Mouse (Mus musculus) ES-E14 (cell line): ENCODE measurements at regions not wholly inside any gene's neighbourhood (a gene's known extent, or its start where the extent isn't known, plus 50 kb on each side); places are given as distances from the start of the nearest gene placed in this dataset.

Source experiments
- DNase-seq: peaks from one replicate; pipeline ENCODE4 v3.0.0-alpha.2; 2013; ENCODE audit warnings: low read depth, low spot score
- H3K27ac ChIP-seq: 2 replicates; pipeline ENCODE4 v1.5.1; 2012; ENCODE audit warnings: low read depth, mild to moderate bottlenecking, low read length, moderate library complexity, mixed read lengths; ENCODE audit not compliant: poor library complexity, insufficient read depth, severe bottlenecking
- H3K36me3 ChIP-seq: 2 replicates; pipeline ENCODE4 v1.6.1; 2012; ENCODE audit warnings: mild to moderate bottlenecking, low read length, moderate library complexity, mixed read lengths; ENCODE audit not compliant: control insufficient read depth, poor library complexity, insufficient read depth, severe bottlenecking
- H3K4me1 ChIP-seq, 2 experiments: fragments of 150-350 bp in 1 of 2; sonication (generic) in 1 of 2; 2 replicates each; pipeline ENCODE4 v1.6.1; 2012; ENCODE audit warnings: low read length in 2 of 2, mild to moderate bottlenecking in 1 of 2, mixed read lengths in 1 of 2; ENCODE audit not compliant: control insufficient read depth in 2 of 2, insufficient read depth in 2 of 2, poor library complexity in 1 of 2
- H3K4me3 ChIP-seq, 2 experiments: fragments of 150-350 bp in 1 of 2; sonication (generic) in 1 of 2; 2 replicates each; pipeline ENCODE4 v1.5.1; 2012; ENCODE audit warnings: low read length in 2 of 2, low read depth in 1 of 2, mild to moderate bottlenecking in 1 of 2, mixed read lengths in 1 of 2; ENCODE audit not compliant: insufficient read depth in 1 of 2, poor library complexity in 1 of 2, severe bottlenecking in 1 of 2
- H3K9ac ChIP-seq: 2 replicates; pipeline ENCODE4 v1.6.1; 2012; ENCODE audit warnings: low read depth, mild to moderate bottlenecking, low read length, mixed read lengths; ENCODE audit not compliant: poor library complexity, insufficient read depth, severe bottlenecking
- H3K9me3 ChIP-seq: fragments of 150-350 bp; sonication (generic); 2 replicates; pipeline ENCODE4 v1.6.1; 2012; ENCODE audit warnings: low read depth, mild to moderate bottlenecking, low read length; ENCODE audit not compliant: control insufficient read depth, insufficient read depth
- CHD2 ChIP-seq: IDR thresholded peaks from 2 replicates; pipeline ENCODE4 v1.6.1; 2014; ENCODE audit warnings: mild to moderate bottlenecking, low read depth, low read length, inconsistent platforms
- HCFC1 ChIP-seq: IDR thresholded peaks from 2 replicates; pipeline ENCODE4 v1.6.1; 2012; ENCODE audit warnings: low read length, inconsistent platforms, borderline replicate concordance; ENCODE audit not compliant: insufficient read depth
- MAFK ChIP-seq: IDR thresholded peaks from 2 replicates; pipeline ENCODE4 v1.6.1; 2014; ENCODE audit warnings: mild to moderate bottlenecking, low read depth, low read length, inconsistent platforms; ENCODE audit not compliant: insufficient read depth
- ZC3H11A ChIP-seq: IDR thresholded peaks from 2 replicates; pipeline ENCODE4 v1.6.1; 2012; ENCODE audit warnings: low read depth, mild to moderate bottlenecking, inconsistent platforms, low read length, borderline replicate concordance
- ZNF384 ChIP-seq: IDR thresholded peaks from 2 replicates; pipeline ENCODE4 v1.6.1; 2012; ENCODE audit warnings: low read depth, low read length, inconsistent platforms
- in situ Hi-C, 2 experiments: fragments of 600-800 bp; cut with MboI; formaldehyde crosslinking; loops; one replicate each; pipeline ENCODE4 v1.15.1; 2025; ENCODE audit warnings: low sequenced_read_pairs in 2 of 2, inconsistent platforms in 1 of 2; ENCODE audit not compliant: unreplicated experiment in 2 of 2

GRCm38 (mm10) chr3:37844731-37845312 is 120.5 kb upstream of the Gm5148 start:
- H3K36me3 ChIP-seq: no peaks in the 10 kb centered on the region
- no peak for TF ChIP-seq CHD2
- TF ChIP-seq ZNF384: no peak
- H3K9me3 ChIP-seq: no peaks in the 10 kb centered on the region
- DNase-seq: no peak
- no peak overlapping the region for H3K27ac ChIP-seq
- H3K4me3 ChIP-seq: no peak overlapping the region
- H3K4me1 ChIP-seq: no peaks in the 10 kb centered on the region
- in situ Hi-C loops: no loop called here
- H3K9ac ChIP-seq: no peak overlapping the region

- H3K36me3 ChIP-seq: no peaks in the 10 kb centered on the region
- TF ChIP-seq CHD2 (no peak), HCFC1 (no peak), ZNF384 (no peak), MAFK (no peak)
- H3K9ac ChIP-seq: no peak overlapping the region
- no peak overlapping the region for H3K27ac ChIP-seq
- no peaks in the 10 kb centered on the region for H3K9me3 ChIP-seq
- DNase-seq: no peak
- H3K4me3 ChIP-seq: no peak overlapping the region
- H3K4me1 ChIP-seq: no peaks in the 10 kb centered on the region
- in situ Hi-C loops: no loop called here
Measured at GRCm38 (mm10) chr3:37842289-37842688, 118.0 kb upstream of the Gm5148 start.

- Histone ChIP-seq H3K27ac (no peak overlapping the region), H3K4me3 (no peak overlapping the region), H3K9me3 (no peaks in the 10 kb centered on the region), H3K4me1 (no peaks in the 10 kb centered on the region), H3K9ac (no peak overlapping the region), H3K36me3 (no peaks in the 10 kb centered on the region)
- TF ChIP-seq HCFC1 (no peak), MAFK (no peak), CHD2 (no peak), ZC3H11A (no peak)
- in situ Hi-C loops: no loop called here
- no peak for DNase-seq
Measured at GRCm38 (mm10) chr3:37838896-37839295, 114.6 kb upstream of the Gm5148 start.

GRCm38 (mm10) chr3:37836749-37837148 is 112.5 kb upstream of the Gm5148 start:
- Histone ChIP-seq H3K4me1 (no peaks in the 10 kb centered on the region), H3K27ac (no peak overlapping the region), H3K9me3 (no peaks in the 10 kb centered on the region), H3K4me3 (no peak overlapping the region), H3K9ac (no peak overlapping the region), H3K36me3 (no peaks in the 10 kb centered on the region)
- TF ChIP-seq CHD2 (no peak), HCFC1 (no peak), ZC3H11A (no peak), MAFK (no peak), ZNF384 (no peak)
- DNase-seq: no peak
- in situ Hi-C loops: no loop called here

- no peak overlapping the region for H3K27ac ChIP-seq
- no peak overlapping the region for H3K9ac ChIP-seq
- no peaks in the 10 kb centered on the region for H3K9me3 ChIP-seq
- no peaks in the 10 kb centered on the region for H3K36me3 ChIP-seq
- no peaks in the 10 kb centered on the region for H3K4me1 ChIP-seq
- no peak for TF ChIP-seq HCFC1
- TF ChIP-seq CHD2: no peak
- no peak for TF ChIP-seq ZNF384
- no peak for TF ChIP-seq ZC3H11A
- no peak for DNase-seq
- H3K4me3 ChIP-seq: no peak overlapping the region
- in situ Hi-C loops: no loop called here
Measured at GRCm38 (mm10) chr3:37835687-37836086, 111.4 kb upstream of the Gm5148 start.
